Mouse (Mus musculus) heart, adult 11 months (tissue): ENCODE results near the gene Myh7.
"Not testable (repeated sequence)": the region's sequence is repeated elsewhere in the genome, so short reads cannot be mapped to it uniquely, and the experiment has no call there.

ENCODE experiments used
- DNase-seq: peaks from one replicate; pipeline ENCODE4 v3.0.0; 2022

The Myh7 gene

GRCm38 (mm10) chr14:55003878-55004855 lies 9.7 kb upstream of the Myh7 start:
- peak; percentile 97 for DNase-seq

- no peak for DNase-seq
Observed at GRCm38 (mm10) chr14:55002687-55003120, 8.3 kb upstream of the Myh7 start.

- DNase-seq, result peak; percentile 94
Observed at GRCm38 (mm10) chr14:55001938-55002686, 7.7 kb upstream of the Myh7 start.

GRCm38 (mm10) chr14:55001446-55001845 lies 7.0 kb upstream of the Myh7 start:
- DNase-seq, result no peak

GRCm38 (mm10) chr14:55000814-55001213 lies 6.4 kb upstream of the Myh7 start:
- DNase-seq, result peak; percentile 89

- not testable (repeated sequence) for DNase-seq
Observed at GRCm38 (mm10) chr14:54999868-55000267, 5.4 kb upstream of the Myh7 start.

GRCm38 (mm10) chr14:54998680-54999079 lies 4.3 kb upstream of the Myh7 start:
- DNase-seq, result no peak

- DNase-seq, result no peak
Observed at GRCm38 (mm10) chr14:54997297-54997696, 2.9 kb upstream of the Myh7 start.

- peak; percentile 94 for DNase-seq
Observed at GRCm38 (mm10) chr14:54996793-54997192, 2.4 kb upstream of the Myh7 start.

GRCm38 (mm10) chr14:54995457-54996138 lies 1.2 kb upstream of the Myh7 start:
- DNase-seq, result peak; percentile 90

- DNase-seq, result peak; percentile 93
Observed at GRCm38 (mm10) chr14:54994869-54995186, 402 bp upstream of the Myh7 start.

GRCm38 (mm10) chr14:54993636-54994035 lies 790 bp downstream of the Myh7 start:
- DNase-seq, result peak; percentile 79

GRCm38 (mm10) chr14:54992196-54992595 lies 2.2 kb downstream of the Myh7 start:
- no peak for DNase-seq

- peak; percentile 78 for DNase-seq
Observed at GRCm38 (mm10) chr14:54989886-54990441, 4.5 kb downstream of the Myh7 start.

GRCm38 (mm10) chr14:54988882-54989281 lies 5.5 kb downstream of the Myh7 start:
- peak; percentile 74 for DNase-seq

GRCm38 (mm10) chr14:54988350-54988874 lies 6.0 kb downstream of the Myh7 start:
- peak; percentile 92 for DNase-seq

GRCm38 (mm10) chr14:54981934-54982333 lies 12.5 kb downstream of the Myh7 start:
- DNase-seq, result no peak

- DNase-seq, result peak; percentile 88
Observed at GRCm38 (mm10) chr14:54978664-54979063, 15.8 kb downstream of the Myh7 start.

- no peak for DNase-seq
Observed at GRCm38 (mm10) chr14:54976633-54977032, 17.8 kb downstream of the Myh7 start, which contains the start of gene Gm17428. Gene Gm17428 (plus strand): TSS chr14:54976933.

- DNase-seq, result no peak
Observed at GRCm38 (mm10) chr14:54974068-54974791, 20.2 kb downstream of the Myh7 start.

- peak; percentile 93 for DNase-seq
Observed at GRCm38 (mm10) chr14:54972786-54973185, 21.6 kb downstream of the Myh7 start.

- DNase-seq, result peak; percentile 98
Observed at GRCm38 (mm10) chr14:54968344-54968743, 26.1 kb downstream of the Myh7 start.
